Mouse (Mus musculus): ENCODE data around the gene Nfia. TPM values are rescaled to one million over a fixed set of nuclear protein-coding genes. Genes with fewer than 3 reads are reported as not detected.

The Nfia gene
- polyA plus RNA-seq, 1 experiment from 2014 or later = 37.2 TPM

GRCm38 (mm10) chr4:98020836-98021235, 248.3 kb downstream of the Nfia start:
- no peak for ATAC-seq (ENCODE audit: low FRiP score, low TSS enrichment)
- Histone ChIP-seq H3K36me3 (ENCODE audit: control insufficient read depth, insufficient read depth, low read length) (0 out of 2 replicates have a peak, but pooled peaks cover 3% of the 10 kb centered on the region), H3K9ac (replicated peaks; ENCODE audit: low read length) (no peak overlapping the region), H3K9me3 (ENCODE audit: control insufficient read depth, low read length) (no peaks in the 10 kb centered on the region), H3K4me1 (ENCODE audit: control insufficient read depth, insufficient read depth, low read length) (peaks cover 5% of the 10 kb centered on the region; the same call in 1 of the 2 replicates), H3K4me3 (replicated peaks; ENCODE audit: low read depth, low read length) (no peak overlapping the region), H3K27ac (replicated peaks; ENCODE audit: low read depth, low read length) (no peak overlapping the region), H3K4me2 (ENCODE audit: low read length) (no peak overlapping the region), H3K27me3 (ENCODE audit: control insufficient read depth, insufficient read depth, low read length) (no peaks in the 10 kb centered on the region)
- 89% methylated on average over 7 of the region's 7 CpGs for WGBS
- no peak for DNase-seq

GRCm38 (mm10) chr4:98023245-98023792, 250.8 kb downstream of the Nfia start:
- DNase-seq (peak; percentile 65), ATAC-seq (ENCODE audit: low FRiP score, low TSS enrichment) (peak; percentile 47; the same call in 1 of the 2 replicates)
- Histone ChIP-seq H3K4me1 (ENCODE audit: control insufficient read depth, insufficient read depth, low read length) (peaks cover 5% of the 10 kb centered on the region; the same call in 1 of the 2 replicates), H3K9me3 (ENCODE audit: control insufficient read depth, low read length) (no peaks in the 10 kb centered on the region), H3K27me3 (ENCODE audit: control insufficient read depth, insufficient read depth, low read length) (no peaks in the 10 kb centered on the region), H3K4me3 (replicated peaks; ENCODE audit: low read depth, low read length) (no peak overlapping the region), H3K27ac (replicated peaks; ENCODE audit: low read depth, low read length) (0 out of 2 replicates have a peak overlapping the region, but pooled peaks have one; percentile 45), H3K9ac (replicated peaks; ENCODE audit: low read length) (no peak overlapping the region), H3K4me2 (ENCODE audit: low read length) (no peak overlapping the region), H3K36me3 (ENCODE audit: control insufficient read depth, insufficient read depth, low read length) (0 out of 2 replicates have a peak, but pooled peaks cover 3% of the 10 kb centered on the region)
- WGBS = 38% methylated on average over 6 of the region's 6 CpGs

- no peak overlapping the region for H3K9ac ChIP-seq (replicated peaks; ENCODE audit: low read length)
- no peak for DNase-seq
- no peaks in the 10 kb centered on the region for H3K9me3 ChIP-seq (ENCODE audit: control insufficient read depth, low read length)
- no peak overlapping the region for H3K4me3 ChIP-seq (replicated peaks; ENCODE audit: low read depth, low read length)
- peaks cover 5% of the 10 kb centered on the region; the same call in 1 of the 2 replicates for H3K4me1 ChIP-seq (ENCODE audit: control insufficient read depth, insufficient read depth, low read length)
- WGBS = 56% methylated on average over 4 of the region's 4 CpGs
- H3K27me3 ChIP-seq (ENCODE audit: control insufficient read depth, insufficient read depth, low read length) = no peaks in the 10 kb centered on the region
- H3K4me2 ChIP-seq (ENCODE audit: low read length) = no peak overlapping the region
- no peak for ATAC-seq (ENCODE audit: low FRiP score, low TSS enrichment)
- H3K36me3 ChIP-seq (ENCODE audit: control insufficient read depth, insufficient read depth, low read length) = no peaks in the 10 kb centered on the region
- no peak overlapping the region for H3K27ac ChIP-seq (replicated peaks; ENCODE audit: low read depth, low read length)
Measured at GRCm38 (mm10) chr4:98027412-98027811, 254.9 kb downstream of the Nfia start.

GRCm38 (mm10) chr4:98031871-98032270, 259.3 kb downstream of the Nfia start:
- Histone ChIP-seq H3K4me1 (ENCODE audit: control insufficient read depth, insufficient read depth, low read length) (no peaks in the 10 kb centered on the region), H3K4me2 (ENCODE audit: low read length) (no peak overlapping the region), H3K27ac (replicated peaks; ENCODE audit: low read depth, low read length) (no peak overlapping the region), H3K36me3 (ENCODE audit: control insufficient read depth, insufficient read depth, low read length) (no peaks in the 10 kb centered on the region), H3K9ac (replicated peaks; ENCODE audit: low read length) (no peak overlapping the region), H3K4me3 (replicated peaks; ENCODE audit: low read depth, low read length) (no peak overlapping the region), H3K9me3 (ENCODE audit: control insufficient read depth, low read length) (no peaks in the 10 kb centered on the region), H3K27me3 (ENCODE audit: control insufficient read depth, insufficient read depth, low read length) (no peaks in the 10 kb centered on the region)
- DNase-seq (no peak), ATAC-seq (ENCODE audit: low FRiP score, low TSS enrichment) (no peak)
- WGBS = 86% methylated on average over 3 of the region's 3 CpGs

GRCm38 (mm10) chr4:98032332-98032731, 259.8 kb downstream of the Nfia start:
- no peaks in the 10 kb centered on the region for H3K36me3 ChIP-seq (ENCODE audit: control insufficient read depth, insufficient read depth, low read length)
- no peaks in the 10 kb centered on the region for H3K4me1 ChIP-seq (ENCODE audit: control insufficient read depth, insufficient read depth, low read length)
- no peak overlapping the region for H3K4me3 ChIP-seq (replicated peaks; ENCODE audit: low read depth, low read length)
- H3K4me2 ChIP-seq (ENCODE audit: low read length) = no peak overlapping the region
- DNase-seq (no peak), ATAC-seq (ENCODE audit: low FRiP score, low TSS enrichment) (no peak)
- H3K27ac ChIP-seq (replicated peaks; ENCODE audit: low read depth, low read length) = no peak overlapping the region
- H3K9ac ChIP-seq (replicated peaks; ENCODE audit: low read length) = no peak overlapping the region
- no peaks in the 10 kb centered on the region for H3K9me3 ChIP-seq (ENCODE audit: control insufficient read depth, low read length)
- H3K27me3 ChIP-seq (ENCODE audit: control insufficient read depth, insufficient read depth, low read length) = no peaks in the 10 kb centered on the region
- 46% methylated on average over 5 of the region's 5 CpGs for WGBS

- Histone ChIP-seq H3K27me3 (ENCODE audit: control insufficient read depth, insufficient read depth, low read length) (no peaks in the 10 kb centered on the region), H3K9me3 (ENCODE audit: control insufficient read depth, low read length) (no peaks in the 10 kb centered on the region), H3K36me3 (ENCODE audit: control insufficient read depth, insufficient read depth, low read length) (no peaks in the 10 kb centered on the region), H3K27ac (replicated peaks; ENCODE audit: low read depth, low read length) (no peak overlapping the region), H3K4me2 (ENCODE audit: low read length) (no peak overlapping the region), H3K9ac (replicated peaks; ENCODE audit: low read length) (no peak overlapping the region), H3K4me3 (replicated peaks; ENCODE audit: low read depth, low read length) (no peak overlapping the region), H3K4me1 (ENCODE audit: control insufficient read depth, insufficient read depth, low read length) (no peaks in the 10 kb centered on the region)
- no peak for DNase-seq
- no peak for ATAC-seq (ENCODE audit: low FRiP score, low TSS enrichment)
- 76% methylated on average over 5 of the region's 5 CpGs for WGBS
Measured at GRCm38 (mm10) chr4:98039095-98039494, 266.6 kb downstream of the Nfia start.

GRCm38 (mm10) chr4:98040179-98040578, 267.6 kb downstream of the Nfia start:
- no peak overlapping the region for H3K27ac ChIP-seq (replicated peaks; ENCODE audit: low read depth, low read length)
- ATAC-seq (ENCODE audit: low FRiP score, low TSS enrichment) (no peak), DNase-seq (no peak)
- H3K9ac ChIP-seq (replicated peaks; ENCODE audit: low read length) = no peak overlapping the region
- H3K36me3 ChIP-seq (ENCODE audit: control insufficient read depth, insufficient read depth, low read length) = no peaks in the 10 kb centered on the region
- no peaks in the 10 kb centered on the region for H3K27me3 ChIP-seq (ENCODE audit: control insufficient read depth, insufficient read depth, low read length)
- WGBS = 83% methylated on average over 7 of the region's 7 CpGs
- no peak overlapping the region for H3K4me3 ChIP-seq (replicated peaks; ENCODE audit: low read depth, low read length)
- no peaks in the 10 kb centered on the region for H3K4me1 ChIP-seq (ENCODE audit: control insufficient read depth, insufficient read depth, low read length)
- H3K4me2 ChIP-seq (ENCODE audit: low read length) = no peak overlapping the region
- H3K9me3 ChIP-seq (ENCODE audit: control insufficient read depth, low read length) = no peaks in the 10 kb centered on the region

GRCm38 (mm10) chr4:98044611-98045010, 272.1 kb downstream of the Nfia start:
- WGBS = 94% methylated on average over 8 of the region's 8 CpGs
- Histone ChIP-seq H3K4me3 (replicated peaks; ENCODE audit: low read depth, low read length) (no peak overlapping the region), H3K27ac (replicated peaks; ENCODE audit: low read depth, low read length) (no peak overlapping the region), H3K36me3 (ENCODE audit: control insufficient read depth, insufficient read depth, low read length) (no peaks in the 10 kb centered on the region), H3K9me3 (ENCODE audit: control insufficient read depth, low read length) (no peaks in the 10 kb centered on the region), H3K27me3 (ENCODE audit: control insufficient read depth, insufficient read depth, low read length) (no peaks in the 10 kb centered on the region), H3K9ac (replicated peaks; ENCODE audit: low read length) (no peak overlapping the region), H3K4me2 (ENCODE audit: low read length) (no peak overlapping the region), H3K4me1 (ENCODE audit: control insufficient read depth, insufficient read depth, low read length) (no peaks in the 10 kb centered on the region)
- DNase-seq = no peak
- no peak for ATAC-seq (ENCODE audit: low FRiP score, low TSS enrichment)

GRCm38 (mm10) chr4:98047369-98047768, 274.8 kb downstream of the Nfia start:
- DNase-seq = no peak
- ATAC-seq (ENCODE audit: low FRiP score, low TSS enrichment) = no peak
- H3K4me2 ChIP-seq (ENCODE audit: low read length) = no peak overlapping the region

More at GRCm38 (mm10) chr4:98047369-98047768, 274.8 kb downstream of the Nfia start:
- no peaks in the 10 kb centered on the region for H3K27me3 ChIP-seq (ENCODE audit: control insufficient read depth, insufficient read depth, low read length)
- H3K9ac ChIP-seq (replicated peaks; ENCODE audit: low read length) = no peak overlapping the region
- H3K27ac ChIP-seq (replicated peaks; ENCODE audit: low read depth, low read length) = no peak overlapping the region
- H3K9me3 ChIP-seq (ENCODE audit: control insufficient read depth, low read length) = no peaks in the 10 kb centered on the region
- no peak overlapping the region for H3K4me3 ChIP-seq (replicated peaks; ENCODE audit: low read depth, low read length)
- no peaks in the 10 kb centered on the region for H3K36me3 ChIP-seq (ENCODE audit: control insufficient read depth, insufficient read depth, low read length)
- H3K4me1 ChIP-seq (ENCODE audit: control insufficient read depth, insufficient read depth, low read length) = no peaks in the 10 kb centered on the region

All from midbrain, embryonic 14.5 days (tissue).